Mouse (Mus musculus) left cerebral cortex, adult 8-10 months (tissue): ENCODE results near the gene Orm2. TPM values are rescaled to one million over a fixed set of nuclear protein-coding genes. Genes with fewer than 3 reads are reported as not detected.
A peak's percentile ranks its signal among the peaks of the same experiment; 100 is the strongest.

Experiments
- DNase-seq, 2 experiments: peaks; one replicate each; pipeline ENCODE4 v3.0.0; 2022; ENCODE audit warnings: low spot score in 2 of 2
- total RNA-seq, 4 experiments: library from RNA; stranded (reverse); gene quantifications; 2 replicates each; pipeline ENCODE4 v1.2.4; 2022

Orm2 gene
- total RNA-seq, 4 experiments from 2014 or later, result not detected

DNA sequence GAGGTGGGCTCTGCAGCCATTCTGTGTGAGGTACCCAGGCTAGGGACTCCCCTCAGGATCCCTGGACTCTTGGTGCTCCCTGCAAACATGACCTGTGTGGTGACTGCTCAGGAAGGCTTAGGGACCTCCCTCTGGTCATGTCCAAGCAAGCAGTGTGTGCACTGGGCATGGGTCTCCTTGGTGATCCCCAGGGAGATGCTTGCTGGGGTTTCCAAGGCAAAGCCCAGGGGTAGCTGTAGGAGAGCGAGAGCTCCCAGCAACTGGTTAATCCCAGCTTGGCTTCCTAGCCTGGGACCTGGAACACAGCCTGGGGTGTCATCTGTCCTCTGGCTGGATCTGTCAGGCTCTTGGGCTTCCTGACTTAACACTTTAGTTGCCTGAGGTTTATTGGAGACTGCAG is 13.1 kb downstream of the Orm2 start:
- no peak for DNase-seq

- no peak for DNase-seq
Measured at GRCm38 (mm10) chr4:63377483-63377882, 15.2 kb downstream of the Orm2 start.

DNA sequence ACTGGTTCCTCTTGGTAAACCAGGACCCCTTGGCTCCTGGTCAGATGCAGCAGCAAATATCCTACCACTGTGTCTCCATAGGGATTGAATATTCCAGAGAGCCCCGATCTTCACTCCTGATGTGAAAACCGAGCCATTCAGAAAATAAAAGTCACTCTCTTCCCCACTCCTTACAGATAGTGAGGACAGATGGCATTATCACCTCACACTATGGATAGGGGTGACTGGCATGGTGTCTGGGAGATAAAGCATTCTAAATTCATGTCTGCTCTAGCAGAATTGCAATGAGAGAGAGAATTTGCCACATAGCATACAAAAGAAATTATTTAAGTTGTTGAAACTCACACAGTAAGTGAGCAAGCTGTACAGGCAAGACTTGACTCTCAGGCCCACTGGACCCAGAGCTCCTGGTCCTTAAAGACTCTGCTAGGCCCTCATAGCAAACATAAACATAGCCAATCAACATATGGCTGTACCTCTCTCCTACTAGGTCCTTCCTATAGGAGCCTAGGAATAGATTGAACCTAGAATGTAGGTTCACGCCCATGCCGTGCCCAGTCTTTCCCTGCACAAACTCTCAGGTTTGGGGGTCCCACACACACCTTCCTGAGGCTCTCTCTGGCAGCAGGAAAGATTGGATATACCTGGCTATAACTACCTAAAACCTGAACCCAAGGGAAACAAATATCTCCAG is 20.6 kb downstream of the Orm2 start:
- no peak for DNase-seq

GRCm38 (mm10) chr4:63383474-63383873 is 21.2 kb downstream of the Orm2 start:
- no peak for DNase-seq

DNA sequence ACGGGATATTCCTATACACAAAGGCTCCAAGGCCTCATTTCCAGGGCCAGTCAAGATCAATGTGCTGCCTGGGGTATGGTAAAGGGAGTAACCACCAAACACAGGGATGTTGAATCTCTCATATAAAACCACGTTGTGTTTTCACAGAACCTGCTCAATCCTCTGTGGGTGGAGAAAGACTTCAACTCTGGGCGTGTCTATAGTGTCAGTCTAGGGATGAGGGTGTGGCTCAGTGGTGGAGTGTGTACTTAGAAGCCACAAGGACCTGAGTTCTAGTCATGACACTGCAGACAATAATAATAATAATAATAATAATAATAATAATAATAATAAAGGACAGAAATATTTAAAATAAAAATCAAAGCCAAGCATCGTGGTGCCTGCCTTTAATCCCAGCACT is 22.0 kb downstream of the Orm2 start:
- no peak for DNase-seq

DNA sequence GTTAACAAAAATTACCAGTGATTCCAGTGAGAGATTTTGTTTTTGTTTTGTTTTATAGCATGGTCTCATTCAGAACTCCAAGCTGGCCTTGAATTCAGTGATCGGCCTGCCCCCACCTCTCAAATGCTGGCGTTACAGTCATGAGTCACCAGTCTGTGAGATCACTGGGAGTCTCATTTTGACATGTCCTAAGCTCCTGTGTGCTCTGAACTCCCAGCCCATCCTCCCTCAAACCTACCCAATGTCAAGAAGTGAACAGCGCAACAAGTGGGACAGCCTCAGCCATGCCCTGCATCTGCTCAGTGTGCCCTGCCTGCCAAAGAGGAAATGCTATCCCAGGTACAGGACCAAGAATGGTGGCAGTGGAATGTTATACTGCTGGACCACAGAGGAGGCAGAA is 23.0 kb downstream of the Orm2 start:
- DNase-seq, result no peak

DNA sequence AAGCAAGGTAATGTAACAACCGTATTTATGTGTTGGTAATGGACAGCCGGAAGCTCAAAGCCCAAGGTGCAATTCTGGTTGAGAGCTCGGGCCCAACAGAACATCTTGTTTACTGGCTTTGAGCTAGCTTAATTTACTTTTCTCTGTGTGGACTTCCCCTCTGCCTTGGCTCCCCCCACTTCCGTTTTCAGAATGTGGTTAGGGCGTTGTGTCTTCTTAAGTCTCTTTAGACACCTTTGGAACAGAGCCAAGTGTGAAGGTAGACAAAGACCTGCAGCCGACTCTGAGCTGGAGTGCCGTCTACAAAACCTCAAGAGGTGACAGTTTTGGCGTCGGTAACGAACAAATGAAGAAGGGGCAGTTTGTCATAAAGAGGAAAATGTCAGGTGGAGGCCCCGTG is 23.5 kb downstream of the Orm2 start:
- no peak for DNase-seq

DNA sequence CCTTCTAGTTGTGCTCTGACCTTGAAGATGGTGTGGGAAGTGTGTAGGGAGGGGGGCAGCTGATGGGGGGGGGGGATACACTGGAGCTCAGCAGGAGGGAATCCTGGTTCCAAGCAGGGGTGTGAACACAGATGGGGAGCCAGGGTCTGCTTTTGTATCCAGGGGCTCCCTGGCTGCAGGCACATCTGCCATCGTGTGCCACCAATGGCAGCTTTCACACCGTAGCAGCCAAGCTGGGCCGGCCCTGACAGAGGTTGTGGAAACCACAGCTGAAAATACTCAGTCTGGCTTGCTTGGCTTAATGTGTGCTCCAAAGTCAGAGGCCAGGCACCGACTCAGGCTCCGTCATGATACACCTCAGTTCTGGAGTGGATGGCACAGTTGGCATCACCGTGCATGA is 25.8 kb downstream of the Orm2 start:
- no peak for DNase-seq

- no peak for DNase-seq
Measured at GRCm38 (mm10) chr4:63389121-63389886, 27.1 kb downstream of the Orm2 start.

DNA sequence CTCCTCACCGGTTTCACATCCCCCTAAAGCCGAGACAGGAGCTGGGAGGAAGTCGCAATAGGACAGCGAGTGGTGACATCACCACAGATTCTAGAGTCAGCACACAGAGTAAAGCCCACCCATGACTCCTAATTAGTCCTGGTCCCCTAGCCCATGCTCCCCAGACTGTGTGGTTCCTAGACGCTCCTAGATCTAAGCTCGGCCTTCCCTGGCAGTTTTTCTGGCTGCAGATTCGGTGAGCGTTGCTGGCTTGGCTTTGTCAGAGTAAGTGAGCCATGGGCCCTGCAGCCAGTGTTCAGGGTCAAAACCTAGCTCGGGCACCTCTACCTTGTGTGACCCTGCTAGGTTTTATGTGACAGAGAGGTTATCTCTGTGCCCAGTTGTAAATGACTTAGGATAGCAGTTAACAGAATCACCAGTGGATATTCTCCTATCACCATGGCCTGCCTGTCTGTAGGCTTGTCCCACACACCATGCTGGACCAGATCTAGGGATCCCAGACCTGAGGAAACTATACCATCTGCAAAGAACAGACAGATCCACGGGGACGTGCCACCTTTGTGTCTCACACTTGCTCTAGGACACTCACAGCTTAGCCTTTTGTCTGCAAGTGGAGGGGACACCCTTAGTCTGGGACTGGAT is 27.8 kb downstream of the Orm2 start:
- no peak for DNase-seq

DNA sequence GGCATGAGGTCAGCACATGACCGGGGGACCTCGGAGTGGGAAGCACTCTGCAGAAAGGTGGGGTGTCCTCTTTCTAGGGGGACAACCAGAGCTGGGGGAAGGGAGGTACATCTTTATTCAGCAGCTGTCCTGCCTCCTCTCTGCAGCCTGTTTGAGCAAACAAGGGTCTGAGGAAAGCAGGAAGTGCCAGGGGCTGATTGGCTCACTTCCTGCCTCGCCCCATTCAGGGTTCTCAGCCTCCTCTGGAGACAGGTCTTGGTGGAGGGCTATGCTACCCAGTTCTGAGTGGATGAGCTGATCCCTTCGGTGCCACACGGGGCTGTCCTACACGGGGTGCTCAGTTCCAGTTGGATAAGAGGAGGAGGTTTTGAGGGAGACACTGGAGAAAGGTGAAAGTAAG is 29.1 kb downstream of the Orm2 start:
- no peak for DNase-seq

DNA sequence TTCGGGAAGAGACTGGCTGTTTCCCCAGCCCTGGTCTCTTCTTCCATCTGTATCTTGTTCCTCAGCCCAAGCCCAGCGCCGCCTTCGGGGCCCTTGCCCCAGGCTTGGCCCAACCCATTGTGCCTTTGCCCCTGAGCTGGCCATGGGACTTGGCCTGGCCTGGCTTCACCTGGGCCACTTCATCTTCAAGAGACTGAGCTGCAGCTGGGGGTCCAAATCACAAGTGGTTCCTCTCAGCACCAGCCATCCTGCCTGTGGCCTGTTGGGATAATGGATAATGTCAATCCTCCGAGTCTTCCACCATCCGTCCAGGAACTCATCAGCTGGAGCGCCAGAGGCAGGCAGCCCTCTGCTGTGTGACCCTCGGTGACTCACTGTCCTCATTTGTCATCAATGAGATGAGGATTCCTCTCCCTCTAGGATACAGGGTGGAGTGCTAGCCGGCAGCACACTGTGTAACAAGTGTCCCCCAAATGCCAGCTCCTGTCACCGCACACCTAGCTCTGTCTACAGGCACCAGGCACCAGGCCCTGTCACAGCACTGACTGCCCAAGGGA is 35.8 kb downstream of the Orm2 start:
- DNase-seq, result no peak

- no peak for DNase-seq
Measured at GRCm38 (mm10) chr4:63398854-63399609, 36.8 kb downstream of the Orm2 start.

GRCm38 (mm10) chr4:63399691-63400270 is 37.5 kb downstream of the Orm2 start:
- DNase-seq, result no peak

GRCm38 (mm10) chr4:63400541-63401306 is 38.5 kb downstream of the Orm2 start:
- DNase-seq, result no peak

- DNase-seq, result no peak
Measured at GRCm38 (mm10) chr4:63401620-63402019, 39.4 kb downstream of the Orm2 start.

DNA sequence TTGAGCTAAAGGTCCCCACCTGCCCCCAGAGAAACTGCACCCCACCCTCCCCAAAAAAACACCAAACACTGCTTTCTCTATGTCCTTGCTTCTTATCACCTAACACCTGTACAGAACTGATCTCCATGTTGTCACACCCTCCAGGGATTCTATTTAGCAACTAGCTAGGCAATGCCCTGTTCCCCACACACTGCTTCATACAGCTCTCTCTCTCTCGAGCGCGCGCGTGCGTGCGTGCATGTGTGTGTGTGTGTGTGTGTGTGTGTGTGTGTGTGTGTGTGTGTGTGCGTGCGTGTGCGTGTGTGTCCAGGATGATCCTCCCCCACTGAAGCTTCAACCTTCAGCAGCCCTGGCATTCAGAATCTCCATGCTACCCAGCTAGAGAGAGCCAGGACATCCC is 39.8 kb downstream of the Orm2 start:
- no peak for DNase-seq

GRCm38 (mm10) chr4:63402558-63402957 is 40.3 kb downstream of the Orm2 start:
- DNase-seq, result no peak

GRCm38 (mm10) chr4:63403040-63403959 is 41.1 kb downstream of the Orm2 start, which contains the start of gene Akna:
Gene Akna (minus strand): TSS chr4:63403354.
- DNase-seq, result peak; percentile 28 to 67
